Mouse (Mus musculus) 3T3-L1 (cell line): ENCODE data around the gene Zfp648.

Experiments
- DNase-seq: peaks from one replicate; pipeline ENCODE4 v3.0.0-alpha.2; 2015; ENCODE audit warnings: low read depth, low spot score

Gene Zfp648

GRCm38 (mm10) chr1:154219991-154220390 lies 19.0 kb downstream of the Zfp648 start:
- no peak for DNase-seq

GRCm38 (mm10) chr1:154220566-154220965 lies 19.6 kb downstream of the Zfp648 start:
- DNase-seq: no peak

DNA sequence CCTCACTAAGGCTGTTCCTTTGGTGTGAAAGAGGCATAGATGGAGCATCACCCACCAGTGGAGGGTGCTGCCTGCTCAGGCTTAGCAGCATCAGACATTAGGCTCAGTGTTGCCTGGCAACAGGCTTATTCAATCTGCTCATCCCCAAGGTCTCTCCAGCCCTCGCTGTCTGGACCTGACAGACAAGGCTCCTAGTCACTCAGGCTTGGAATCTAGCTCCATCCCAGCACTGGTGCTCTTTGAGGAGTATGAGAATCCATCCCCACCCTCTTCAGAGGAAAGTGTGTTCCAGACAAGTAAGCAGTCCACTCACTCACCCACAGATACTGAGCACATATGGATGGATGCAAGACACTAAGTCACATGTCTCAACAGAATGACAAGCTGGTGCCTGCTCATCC lies 22.8 kb downstream of the Zfp648 start:
- DNase-seq: no peak

DNA sequence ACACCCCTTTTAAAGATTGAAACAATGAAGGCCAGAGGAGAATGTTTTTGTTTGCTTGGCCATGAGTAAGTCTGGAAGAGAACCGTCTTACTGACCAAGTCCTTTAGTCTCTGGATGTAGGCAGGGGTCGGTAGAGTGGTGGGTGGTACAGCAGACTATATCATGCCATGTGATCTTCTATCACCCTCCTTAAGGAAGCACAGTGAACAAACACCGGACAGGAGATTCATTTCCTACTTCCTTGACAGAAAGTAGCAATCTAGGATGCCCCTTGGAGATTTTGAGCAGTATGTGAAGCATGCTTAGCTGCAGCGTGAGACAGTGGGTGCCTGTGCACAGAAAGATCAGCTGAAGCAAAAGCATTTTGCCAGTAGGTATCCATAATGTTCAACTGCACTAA lies 31.6 kb downstream of the Zfp648 start:
- no peak for DNase-seq

- DNase-seq: no peak
Observed at GRCm38 (mm10) chr1:154233033-154233432, 32.0 kb downstream of the Zfp648 start.

DNA sequence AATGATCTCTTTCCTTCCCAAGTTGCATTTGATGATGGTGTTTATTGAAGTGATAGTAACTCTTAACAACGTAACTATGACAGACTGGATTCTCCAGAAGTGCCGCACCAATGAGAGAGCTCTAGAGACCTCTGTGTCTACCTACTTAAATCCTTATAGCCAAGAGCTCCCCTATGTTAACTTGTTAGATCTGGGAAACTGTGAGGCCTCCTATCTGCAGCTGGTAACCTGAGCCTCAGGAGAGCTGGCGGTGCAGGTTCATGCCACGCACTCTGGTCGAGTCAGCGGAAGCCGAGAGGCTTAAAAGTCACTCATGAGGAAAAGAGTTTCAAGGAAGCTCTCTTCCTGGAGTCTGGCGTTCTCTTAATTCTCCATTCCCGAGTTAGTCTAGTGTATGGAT lies 33.8 kb downstream of the Zfp648 start:
- DNase-seq: no peak

DNA sequence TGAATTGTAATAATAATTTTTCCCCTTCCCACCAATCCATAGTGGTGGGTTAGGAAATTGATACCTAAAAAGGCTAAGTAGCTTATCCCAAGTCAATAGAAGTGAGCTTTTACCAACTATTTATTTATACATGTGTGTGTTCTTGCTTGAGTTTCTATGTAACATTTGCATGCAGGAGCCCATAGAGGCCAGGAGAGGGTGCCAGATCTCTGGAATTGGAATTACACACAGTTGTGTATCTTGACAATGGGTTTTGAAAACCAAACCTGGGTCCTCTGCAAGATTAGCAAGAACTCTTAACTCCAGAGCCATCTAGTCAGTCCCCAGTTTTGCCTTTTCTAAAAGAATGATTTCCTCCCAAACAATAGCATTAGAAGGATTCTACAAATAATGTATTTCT lies 37.9 kb downstream of the Zfp648 start:
- peak; percentile 27 for DNase-seq

- DNase-seq: no peak
Observed at GRCm38 (mm10) chr1:154251186-154251585, 50.2 kb downstream of the Zfp648 start.

DNA sequence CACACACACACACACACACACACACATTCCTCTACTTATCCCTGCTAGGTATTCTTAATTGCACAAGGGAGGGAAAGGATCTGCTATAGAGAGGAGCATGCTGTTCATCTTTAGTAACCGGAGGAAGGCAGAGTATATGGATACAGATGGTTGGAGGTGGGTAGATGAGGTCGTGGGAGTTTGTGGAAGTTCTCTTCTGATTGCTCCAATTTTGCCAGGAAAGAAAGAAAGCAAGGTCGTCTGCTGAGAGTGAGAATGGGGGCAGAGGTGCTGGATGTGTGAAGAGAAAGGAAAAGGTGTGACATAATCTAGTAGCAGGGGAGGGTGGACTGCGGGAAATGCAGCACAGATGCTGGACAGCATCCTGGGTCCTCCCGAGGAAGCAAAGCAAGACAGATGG lies 51.8 kb downstream of the Zfp648 start:
- DNase-seq: no peak
